Mouse (Mus musculus) heart, postnatal 4 days (tissue): ENCODE measurements around the gene Ctnnbip1. TPM values are rescaled to one million over a fixed set of nuclear protein-coding genes. Genes with fewer than 3 reads are reported as not detected.

Experiments used
- DNase-seq: peaks from one replicate; pipeline ENCODE4 v3.0.0; 2021
- total RNA-seq, 2 experiments: library from RNA; stranded (reverse); gene quantifications; 2 replicates each; pipeline ENCODE4 v1.2.3; 2021

The Ctnnbip1 gene
- total RNA-seq, 2 experiments from 2014 or later = 60.5 to 66.4 TPM

- no peak for DNase-seq
Measured at GRCm38 (mm10) chr4:149523961-149524360, 5.9 kb downstream of the Ctnnbip1 start.

DNA sequence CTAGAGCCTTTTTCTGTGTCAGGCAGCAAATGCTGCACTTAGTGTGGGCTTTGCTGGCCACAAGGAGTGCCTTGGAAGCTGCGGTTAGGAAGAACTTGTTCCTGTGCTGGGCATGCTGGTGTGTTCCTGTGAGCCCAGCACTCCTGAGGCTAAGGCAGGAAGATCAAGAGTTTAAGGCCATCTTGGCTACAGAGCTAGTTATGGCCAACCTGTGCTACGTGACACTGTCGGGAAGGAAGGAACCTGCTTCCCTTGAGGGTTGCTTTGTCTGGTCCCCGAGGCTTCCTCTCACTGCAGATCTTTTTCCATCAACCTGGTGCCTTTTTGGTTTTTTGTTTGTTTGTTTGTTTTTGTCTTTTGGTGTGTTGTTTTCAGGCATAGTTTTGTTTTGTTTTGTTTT is 7.1 kb downstream of the Ctnnbip1 start:
- DNase-seq = no peak

GRCm38 (mm10) chr4:149525811-149526210 is 7.8 kb downstream of the Ctnnbip1 start:
- no peak for DNase-seq

GRCm38 (mm10) chr4:149526330-149526729 is 8.3 kb downstream of the Ctnnbip1 start:
- peak; percentile 64 for DNase-seq

DNA sequence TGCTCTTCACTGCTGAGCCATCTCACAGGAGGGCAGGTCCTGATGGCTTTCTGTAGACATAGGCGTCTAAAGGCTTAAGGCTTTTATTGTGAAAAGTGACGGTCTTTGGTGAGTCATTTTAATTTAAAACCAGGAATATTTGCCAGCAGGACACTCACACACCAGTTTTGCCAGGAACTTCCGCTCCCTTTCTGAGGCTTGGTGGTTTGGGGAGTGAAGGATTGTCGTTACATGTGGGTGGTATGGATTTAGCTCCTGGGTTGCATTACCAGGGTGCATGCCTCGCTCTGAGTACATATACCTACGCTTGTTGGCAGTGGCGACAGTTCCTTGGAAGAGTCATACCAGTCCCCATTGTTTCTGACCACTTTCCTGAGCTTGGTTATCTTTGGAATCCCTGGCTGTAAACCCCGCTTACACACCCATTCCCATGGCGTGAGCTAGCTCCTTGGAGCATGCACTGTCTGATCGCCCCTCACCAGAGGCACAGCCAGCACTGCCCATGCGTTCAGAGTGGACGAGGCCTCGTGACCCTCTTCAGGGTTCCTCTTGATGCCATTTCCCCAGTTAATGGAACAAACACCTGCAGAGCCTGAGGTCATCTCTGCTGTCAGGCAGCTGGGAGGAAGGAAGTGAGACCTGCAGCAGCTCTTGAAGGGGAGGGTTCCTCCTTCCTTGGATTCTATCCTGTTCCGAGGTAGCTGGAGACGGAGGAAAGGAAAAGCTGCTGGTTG is 9.8 kb downstream of the Ctnnbip1 start:
- peak; percentile 28 for DNase-seq

GRCm38 (mm10) chr4:149529691-149530090 is 11.7 kb downstream of the Ctnnbip1 start:
- peak; percentile 33 for DNase-seq

- peak; percentile 79 for DNase-seq
Measured at GRCm38 (mm10) chr4:149539441-149539840, 21.4 kb downstream of the Ctnnbip1 start.

DNA sequence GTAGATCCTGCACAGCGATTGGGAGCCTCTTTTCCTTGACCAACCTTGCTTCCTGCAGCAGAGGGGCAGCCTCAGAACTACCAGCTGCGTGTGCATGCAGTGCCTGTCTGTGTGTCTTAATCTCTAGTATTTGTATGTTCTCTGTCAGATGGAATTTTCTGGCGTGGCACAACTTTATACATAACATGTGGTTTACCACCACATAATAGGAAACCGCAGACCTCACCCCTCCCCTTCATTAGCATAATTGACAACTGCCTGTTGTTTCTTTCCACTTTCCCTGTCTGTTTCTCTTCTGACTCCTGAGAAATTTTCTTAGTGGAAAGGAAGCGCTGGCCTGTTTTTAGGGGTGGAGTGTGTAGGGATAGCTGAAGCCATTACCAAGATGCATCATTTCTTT is 23.9 kb downstream of the Ctnnbip1 start:
- no peak for DNase-seq

- DNase-seq = no peak
Measured at GRCm38 (mm10) chr4:149542431-149542830, 24.4 kb downstream of the Ctnnbip1 start.

GRCm38 (mm10) chr4:149542927-149543553 is 25.0 kb downstream of the Ctnnbip1 start:
- DNase-seq = peak; percentile 94

GRCm38 (mm10) chr4:149544892-149545291 is 26.9 kb downstream of the Ctnnbip1 start:
- DNase-seq = no peak

DNA sequence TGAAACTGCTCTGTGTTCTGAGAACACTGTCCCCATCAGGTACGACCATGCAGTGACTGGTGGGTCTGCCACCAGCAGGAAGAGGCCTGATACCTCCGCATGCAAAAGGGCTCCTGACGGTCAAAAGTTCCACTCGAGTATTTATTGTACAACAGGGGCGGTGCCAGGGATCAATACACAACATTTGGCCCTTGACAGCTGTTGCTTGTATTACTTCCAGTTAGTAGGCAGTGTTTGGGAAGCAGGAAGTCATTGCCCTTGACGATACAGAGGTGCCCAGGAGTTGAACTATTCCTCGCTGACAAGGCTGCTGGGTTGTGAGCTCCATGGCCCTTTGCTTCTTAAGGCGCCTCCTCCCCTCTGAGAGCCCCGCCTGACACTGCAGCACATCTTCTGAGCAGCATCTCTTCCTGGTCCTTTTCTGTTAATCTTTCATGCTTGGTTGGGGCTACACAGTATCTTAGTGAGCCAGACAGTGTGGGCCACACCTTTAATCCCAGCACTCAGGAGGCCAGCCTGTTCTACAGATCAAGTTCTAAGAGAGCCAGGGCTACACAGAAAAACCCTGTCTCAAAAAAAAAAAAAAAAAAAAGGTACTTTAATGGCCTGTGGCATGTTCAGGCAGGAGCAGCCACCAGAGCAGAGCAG is 28.9 kb downstream of the Ctnnbip1 start:
- DNase-seq = no peak

DNA sequence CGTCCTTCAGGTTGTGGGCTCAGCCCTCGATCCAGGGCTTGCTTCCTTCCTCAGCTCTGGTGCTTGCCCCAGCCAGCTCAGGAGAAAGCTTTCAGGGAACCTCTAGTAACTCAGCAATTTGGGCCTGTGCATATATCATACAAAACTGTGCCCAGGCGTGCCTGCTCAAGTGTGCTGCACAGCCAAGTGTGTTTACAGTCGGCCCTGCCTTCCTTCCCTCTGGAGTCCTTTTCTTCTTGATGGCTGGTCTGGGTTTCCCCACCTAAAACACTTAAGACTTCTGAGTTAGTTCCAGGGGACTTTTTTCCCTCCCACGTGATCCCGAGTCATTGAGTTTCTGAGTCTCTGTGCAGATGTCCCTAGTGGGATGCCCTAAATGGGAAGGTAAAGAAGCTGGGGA is 29.5 kb downstream of the Ctnnbip1 start:
- no peak for DNase-seq

DNA sequence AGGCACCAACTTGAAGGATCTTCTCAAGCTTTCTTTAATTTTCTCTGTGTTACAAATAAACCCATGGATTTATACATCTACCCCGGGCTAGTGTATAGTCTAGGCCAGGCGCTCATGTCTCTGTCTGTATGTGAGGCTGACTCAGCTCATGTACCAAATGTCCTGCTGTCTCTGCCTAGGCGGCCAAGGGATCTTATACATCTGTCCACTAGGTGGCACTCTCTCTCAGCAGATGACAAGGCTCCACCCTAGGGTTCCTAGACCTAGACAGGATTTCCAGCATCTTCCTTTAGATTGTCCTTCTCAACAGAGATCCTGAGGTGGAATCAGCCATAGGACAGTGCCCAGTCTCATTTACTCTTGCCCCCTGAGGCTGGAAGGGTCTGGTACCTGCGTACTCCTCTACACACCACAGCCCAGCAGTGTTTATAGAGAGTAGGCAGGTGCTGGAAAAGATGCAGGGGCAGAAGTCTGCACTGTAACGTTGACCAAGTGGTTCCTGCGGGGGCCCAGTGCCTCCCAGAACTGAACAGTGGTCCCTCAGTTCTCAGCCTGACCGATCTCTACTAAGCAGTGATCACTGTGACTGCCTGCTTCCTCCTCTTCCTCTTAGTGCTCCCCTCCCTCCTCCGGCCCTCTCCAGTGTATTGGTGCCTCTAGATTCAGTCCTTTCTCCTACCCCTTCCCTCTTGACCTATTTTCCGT is 31.3 kb downstream of the Ctnnbip1 start:
- DNase-seq = peak; percentile 84

DNA sequence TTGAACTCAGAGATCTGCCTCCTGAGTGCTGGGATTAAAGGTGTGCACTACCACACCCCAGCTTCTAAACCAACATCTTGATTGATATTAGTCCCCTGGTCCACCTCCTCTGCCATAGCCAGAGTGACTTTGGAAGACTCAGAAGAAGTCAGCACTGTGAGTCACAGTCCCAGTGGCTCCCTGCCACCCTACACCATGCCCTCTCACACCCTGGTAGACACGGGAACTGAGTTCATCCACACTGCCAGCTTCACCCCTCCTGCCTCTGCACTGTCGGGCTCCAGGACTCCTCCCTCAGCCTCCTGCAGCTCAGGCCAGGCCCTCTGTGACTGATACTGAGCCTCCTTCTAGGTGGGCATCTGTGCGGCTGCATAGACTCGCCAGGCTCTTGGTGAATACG is 32.8 kb downstream of the Ctnnbip1 start:
- no peak for DNase-seq

DNA sequence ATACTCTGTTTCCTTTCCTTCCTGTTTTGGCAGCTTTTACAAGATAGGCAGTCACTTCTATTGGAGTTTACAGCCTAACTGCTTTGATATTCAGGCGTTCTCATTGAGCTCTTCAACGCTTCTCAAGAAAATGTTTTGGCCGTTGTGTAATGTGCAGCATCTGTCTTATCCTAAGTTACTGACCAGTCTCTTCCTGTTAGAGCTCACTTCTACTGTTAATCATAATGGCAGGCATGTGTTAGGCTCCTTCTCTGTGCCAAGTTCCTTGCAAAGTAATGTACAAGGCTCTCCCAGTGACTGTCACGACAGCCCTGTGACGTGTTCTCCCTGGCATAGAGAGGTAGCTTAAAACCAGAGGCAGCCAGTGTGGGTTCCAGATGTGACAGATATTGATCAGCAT is 33.7 kb downstream of the Ctnnbip1 start:
- no peak for DNase-seq

DNA sequence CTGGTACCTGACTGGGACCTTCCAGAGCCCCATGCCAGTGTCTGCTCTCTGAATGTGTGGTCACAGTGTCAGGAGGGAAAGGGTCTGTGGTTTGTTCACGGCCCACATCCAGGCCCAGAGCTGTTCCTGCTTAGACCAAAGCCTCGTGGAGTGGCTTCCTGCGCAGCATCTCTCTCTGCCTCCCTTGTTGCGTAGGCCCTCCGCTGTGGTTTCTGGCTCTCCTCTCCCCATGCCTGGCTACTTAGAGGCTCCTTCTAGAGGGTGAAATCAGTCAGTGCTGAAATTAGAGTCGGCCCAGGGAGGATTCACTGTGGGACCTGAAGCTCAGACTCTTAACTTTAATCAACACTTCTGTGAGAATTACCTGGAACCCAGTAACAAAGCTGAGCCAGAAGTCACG is 35.8 kb downstream of the Ctnnbip1 start:
- DNase-seq = no peak

DNA sequence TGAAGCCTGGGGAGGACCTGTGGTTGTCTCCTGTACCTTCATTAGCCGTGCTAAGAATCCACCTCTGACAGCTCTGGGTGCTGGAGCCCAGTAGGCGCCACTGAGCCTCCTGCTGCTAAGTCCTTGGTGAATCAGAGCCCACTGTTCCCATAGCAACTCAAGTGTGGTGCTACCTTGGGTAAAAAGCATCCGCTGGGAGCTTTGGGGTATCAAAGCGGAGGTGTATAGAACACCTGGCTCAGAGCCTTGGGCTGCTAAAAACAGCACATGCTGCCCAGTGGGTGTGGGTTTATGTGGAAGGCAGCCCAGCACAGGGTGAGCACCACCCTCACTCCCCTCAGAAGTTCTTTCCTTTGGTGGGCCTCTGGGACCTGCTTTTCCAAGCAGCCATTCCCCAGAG is 38.1 kb downstream of the Ctnnbip1 start:
- no peak for DNase-seq

- DNase-seq = no peak
Measured at GRCm38 (mm10) chr4:149557905-149558304, 39.9 kb downstream of the Ctnnbip1 start.

DNA sequence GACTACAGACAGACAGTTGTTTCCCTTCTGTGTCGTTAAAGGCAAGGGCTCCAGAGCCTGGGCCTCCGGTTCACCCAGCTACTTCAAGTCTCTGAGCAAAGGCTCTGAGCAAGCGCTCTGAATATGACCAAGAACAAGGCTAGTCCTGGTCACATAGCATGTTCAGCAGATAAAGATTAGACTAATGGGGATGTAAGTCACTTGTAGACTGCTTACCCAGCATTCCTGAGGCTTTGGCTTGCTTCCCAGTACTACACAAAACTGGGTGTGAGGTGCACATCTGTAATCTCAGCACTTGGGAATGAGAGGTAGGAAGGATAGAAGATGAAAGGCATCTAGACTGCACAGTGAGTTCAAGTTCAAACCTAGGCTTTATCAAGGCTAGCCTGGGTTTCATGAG is 40.4 kb downstream of the Ctnnbip1 start:
- DNase-seq = no peak

- no peak for DNase-seq
Measured at GRCm38 (mm10) chr4:149561392-149561791, 43.4 kb downstream of the Ctnnbip1 start.

DNA sequence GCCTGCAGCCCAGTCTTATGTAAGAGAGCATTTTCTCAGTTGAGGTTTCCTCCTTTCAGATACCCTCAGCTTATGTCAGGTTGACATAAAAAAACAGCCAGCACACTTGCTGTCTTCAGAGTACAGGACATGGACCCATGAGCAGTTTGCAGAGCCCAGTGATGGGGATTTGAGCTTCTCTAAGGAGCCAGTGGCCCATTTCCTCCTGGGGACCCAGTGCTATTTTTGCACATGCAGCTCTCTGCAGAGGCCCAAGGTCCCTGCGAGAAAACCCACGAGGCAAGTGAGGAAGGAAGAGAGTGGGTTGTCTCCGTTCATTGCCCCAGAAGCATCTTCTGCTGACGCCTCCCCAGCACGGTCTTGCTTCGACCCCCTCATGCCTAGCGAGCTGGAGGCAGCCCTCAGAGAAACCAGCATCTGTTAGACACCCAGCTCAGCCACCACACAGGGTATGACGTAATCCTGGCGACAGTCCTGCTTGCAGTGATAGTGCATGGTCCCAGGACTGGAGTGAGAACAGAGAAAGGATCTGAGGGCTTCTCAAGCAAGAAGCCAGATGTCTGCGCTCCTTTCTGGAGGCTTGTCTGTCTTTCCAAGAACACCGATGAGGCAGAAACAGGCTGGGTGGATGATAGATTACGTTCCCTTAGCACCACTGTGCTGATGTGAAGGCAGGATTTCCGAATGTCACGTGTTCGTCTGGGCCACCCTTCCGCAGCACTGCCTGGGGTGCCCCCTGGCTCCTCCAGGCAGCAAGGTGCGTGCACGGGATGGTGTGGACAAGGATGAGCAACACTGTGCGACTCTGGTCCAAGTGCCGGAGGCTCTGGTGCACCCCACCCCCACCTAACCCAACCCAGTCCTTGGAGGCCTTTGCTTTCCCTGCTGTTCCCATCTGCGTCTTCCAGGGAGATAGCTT is 44.2 kb downstream of the Ctnnbip1 start:
- peak; percentile 81 for DNase-seq
